Comparison of ENCODE assay signal across 35 mouse cellular contexts in genomic region chr1:22535049-22535448, GRCm38 (mm10).
"Had no signal": no experiment of that assay in that cellular context is flagged by ENCODE, and none has a peak within 500 bp of the region (broad histone marks: within the 10 kb centered on the region; RNA-seq: fewer than 3 reads in every experiment).

No protein-coding gene starts in this region.

- H3K9me3 ChIP-seq: heart, embryonic 10.5 days; heart, embryonic 12.5 days; heart, embryonic 13.5 days; heart, embryonic 15.5 days; hindbrain, embryonic 10.5 days; hindbrain, embryonic 13.5 days; hindbrain, embryonic 15.5 days; intestine, embryonic 15.5 days; kidney, embryonic 15.5 days had no signal

- H3K9ac ChIP-seq: heart, embryonic 12.5 days; heart, embryonic 13.5 days; heart, embryonic 15.5 days; hindbrain, embryonic 12.5 days; hindbrain, embryonic 13.5 days; hindbrain, embryonic 14.5 days; hindbrain, embryonic 15.5 days; intestine, embryonic 15.5 days; kidney, embryonic 15.5 days had no signal

- H3K4me3 ChIP-seq: heart, embryonic 10.5 days; heart, embryonic 12.5 days; heart, embryonic 13.5 days; heart, embryonic 15.5 days; hindbrain, embryonic 10.5 days; hindbrain, embryonic 12.5 days; hindbrain, embryonic 13.5 days; hindbrain, embryonic 15.5 days; intestine, embryonic 15.5 days; kidney, embryonic 15.5 days; layer of hippocampus, adult 2 months had no signal

- H3K4me2 ChIP-seq: heart, embryonic 11.5 days; heart, embryonic 12.5 days; heart, embryonic 13.5 days; heart, embryonic 15.5 days; hindbrain, embryonic 12.5 days; hindbrain, embryonic 13.5 days; hindbrain, embryonic 14.5 days; hindbrain, embryonic 15.5 days; intestine, embryonic 15.5 days; kidney, embryonic 15.5 days had no signal

- H3K27ac ChIP-seq: heart, embryonic 10.5 days; heart, embryonic 13.5 days; heart, embryonic 15.5 days; hindbrain, embryonic 10.5 days; hindbrain, embryonic 12.5 days; hindbrain, embryonic 13.5 days; hindbrain, embryonic 14.5 days; hindbrain, embryonic 15.5 days; hindbrain, postnatal 0 days; intestine, embryonic 15.5 days; kidney, embryonic 15.5 days; kidney, postnatal 0 days; layer of hippocampus, adult 2 months had no signal

- H3K4me1 ChIP-seq: heart, embryonic 10.5 days had no signal

- DNase-seq: heart, postnatal 10 days; heart, postnatal 14 days; heart, postnatal 36 days; heart, postnatal 4 days; kidney, adult 11 months; kidney, adult 18-20 months; kidney, adult 2 months; kidney, adult 8-10 months; kidney, adult 9 months; kidney, postnatal 10 days; kidney, postnatal 14 days; kidney, postnatal 25 days; kidney, postnatal 36 days; kidney, postnatal 4 days; layer of hippocampus, adult 9-11 months; layer of hippocampus, postnatal 36 days had no signal

- H3K36me3 ChIP-seq: heart, embryonic 10.5 days; heart, embryonic 12.5 days; heart, embryonic 13.5 days; heart, embryonic 15.5 days; hindbrain, embryonic 10.5 days; hindbrain, embryonic 12.5 days; hindbrain, embryonic 13.5 days; intestine, embryonic 15.5 days; kidney, embryonic 15.5 days had no signal

- ATAC-seq: hindbrain, embryonic 16.5 days; hindbrain, postnatal 0 days; inflammation-experienced regulatory T-cells, adult 6 months; intestine, embryonic 15.5 days; intestine, embryonic 16.5 days; intestine, postnatal 0 days had no signal
